In genomic region chr15:103535030-103535429, GRCm38 (mm10) we compare ENCODE assay signal across 22 mouse cellular contexts. TPM values are rescaled to one million over a fixed set of nuclear protein-coding genes. Genes with fewer than 3 reads are reported as not detected.
"Had no signal": no experiment of that assay in that cellular context is flagged by ENCODE, and none has a peak within 500 bp of the region (broad histone marks: within the 10 kb centered on the region; RNA-seq: fewer than 3 reads in every experiment).

No protein-coding gene starts in this region.

- H3K4me2 ChIP-seq: limb, embryonic 13.5 days; liver, embryonic 15.5 days; neural tube, embryonic 15.5 days had no signal

- H3K36me3 ChIP-seq: limb, embryonic 13.5 days; liver, embryonic 15.5 days; neural tube, embryonic 15.5 days had no signal

- H3K9ac ChIP-seq: limb, embryonic 13.5 days; liver, embryonic 15.5 days; neural tube, embryonic 15.5 days had no signal

- DNase-seq: kidney, adult 18-20 months; kidney, postnatal 36 days; left cerebral cortex, postnatal 4 days; lung, adult 2 months; lung, postnatal 36 days; midbrain, embryonic 14.5 days; right cerebral cortex, adult 18-20 months; right cerebral cortex, postnatal 4 days; spleen, adult 18-20 months; thymus, adult 18-20 months; thymus, postnatal 14 days had no signal

- H3K9me3 ChIP-seq: limb, embryonic 13.5 days; liver, embryonic 15.5 days; neural tube, embryonic 15.5 days had no signal

- H3K4me1 ChIP-seq: liver, embryonic 15.5 days had no signal

- H3K4me3 ChIP-seq: limb, embryonic 13.5 days; liver, embryonic 15.5 days; myocyte; neural tube, embryonic 15.5 days had no signal

- ATAC-seq: lung, postnatal 0 days had no signal

- H3K27ac ChIP-seq: limb, embryonic 13.5 days; liver, embryonic 15.5 days; neural tube, embryonic 15.5 days had no signal

RNA-seq across cellular contexts. Expression of gene Ppp1r1a, which starts 2.8 kb away (rescaled TPM):
- total RNA-seq: megakaryocyte progenitor cell, adult 5-6 weeks had no signal
- polyA plus RNA-seq: liver, adult 2 months; myocyte had no signal

RNA-seq across cellular contexts. Expression of gene Glycam1, which starts 29.9 kb away (rescaled TPM):
- total RNA-seq: left cerebral cortex, postnatal 10 days; left cerebral cortex, postnatal 4 days; liver, adult 2 months; megakaryocyte progenitor cell, adult 5-6 weeks had no signal
- polyA plus RNA-seq: kidney, embryonic 16.5 days; limb, embryonic 13.5 days; liver, adult 2 months; liver, embryonic 15.5 days; lung, adult 2 months; lung, postnatal 0 days; midbrain, embryonic 14.5 days; myocyte; neural tube, embryonic 11.5 days; neural tube, embryonic 15.5 days; stomach, embryonic 14.5 days had no signal
